Mouse (Mus musculus) heart, embryonic 11.5 days (tissue): ENCODE data around the gene Shoc2. TPM values are rescaled to one million over a fixed set of nuclear protein-coding genes. Genes with fewer than 3 reads are reported as not detected.

Source experiments
- ATAC-seq: fragments of 200-750 bp; cut with Nextera tagmentation; replicated peaks from 2 replicates; pipeline ENCODE4 v1.8.0; 2017; ENCODE audit warnings: moderate library complexity; ENCODE audit not compliant: insufficient number of reproducible peaks, low FRiP score, low TSS enrichment
- H3K27ac ChIP-seq: fragments of 300-500 bp; sonication (generic); 2 replicates; pipeline ENCODE4 v1.5.1; 2014; ENCODE audit warnings: mild to moderate bottlenecking, low read depth, low read length
- H3K27me3 ChIP-seq: fragments of 300-500 bp; sonication (generic); 2 replicates; pipeline ENCODE4 v1.6.1; 2014; ENCODE audit warnings: mild to moderate bottlenecking, low read length, mixed read lengths; ENCODE audit not compliant: control insufficient read depth, insufficient read depth
- H3K36me3 ChIP-seq: fragments of 300-500 bp; sonication (generic); 2 replicates; pipeline ENCODE4 v1.6.1; 2014; ENCODE audit warnings: mild to moderate bottlenecking, low read length, moderate library complexity, mixed read lengths; ENCODE audit not compliant: control insufficient read depth, insufficient read depth
- H3K4me1 ChIP-seq: fragments of 300-500 bp; sonication (generic); 2 replicates; pipeline ENCODE4 v1.6.1; 2014; ENCODE audit warnings: low read length; ENCODE audit not compliant: control insufficient read depth, insufficient read depth
- H3K4me2 ChIP-seq: fragments of 300-500 bp; sonication (generic); 2 replicates; pipeline ENCODE4 v1.6.1; 2014; ENCODE audit warnings: mild to moderate bottlenecking, moderate library complexity
- H3K4me3 ChIP-seq: fragments of 300-500 bp; sonication (generic); 2 replicates; pipeline ENCODE4 v1.5.1; 2014; ENCODE audit warnings: low read depth, low read length
- H3K9ac ChIP-seq: fragments of 300-500 bp; sonication (generic); 2 replicates; pipeline ENCODE4 v1.6.1; 2014; ENCODE audit warnings: mild to moderate bottlenecking, low read depth, low read length, moderate library complexity
- H3K9me3 ChIP-seq: fragments of 300-500 bp; sonication (generic); replicated peaks from 2 replicates; pipeline ENCODE4 v1.6.1; 2016; ENCODE audit warnings: low read length; ENCODE audit not compliant: control insufficient read depth
- WGBS: fragments of 180-500 bp; shearing (Covaris S2); extraction: QIAGEN DNeasy Blood & Tissue Kit; methylation state at CpG from one replicate; pipeline ENCODE4 v1.1.7; 2014; ENCODE audit not compliant: insufficient replicate concordance; 5-methylcytosine and 5-hydroxymethylcytosine counted together
- polyA plus RNA-seq: library from polyadenylated mRNA; unstranded; fragments of >200 nt; fragmentation: Nextera tagmentation; extraction: Ambion mirVana; gene quantifications from 2 replicates; pipeline ENCODE4 v1.2.1, GENCODE M21; 2014

Shoc2 gene
- polyA plus RNA-seq, 1 experiment from 2014 or later, result 47.4 TPM

DNA sequence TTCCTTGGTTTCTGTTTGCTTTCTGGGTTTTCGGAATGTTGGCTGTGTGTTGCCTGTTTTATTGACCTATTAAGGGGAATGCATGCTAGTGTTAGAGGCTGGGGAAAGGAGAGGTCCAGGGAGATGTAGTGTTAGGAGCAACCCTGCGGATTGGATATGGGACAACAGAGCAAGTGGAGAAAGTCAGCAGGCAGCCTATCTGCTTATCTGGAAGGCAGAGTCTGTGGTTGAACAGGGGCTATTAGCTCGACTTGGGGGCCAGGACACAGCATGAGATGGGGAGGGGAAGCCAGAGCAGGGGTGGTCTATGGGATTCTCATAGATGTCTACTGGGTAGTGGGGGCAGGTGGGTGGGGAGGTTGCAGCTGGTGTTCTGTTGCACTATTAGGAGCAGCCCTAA lies 37.9 kb downstream of the Shoc2 start:
- WGBS, result 52% methylated on average over 3 of the region's 3 CpGs
- ATAC-seq, result no peak; the same call in 1 of the 2 replicates
- H3K9me3 ChIP-seq, result no peaks in the 10 kb centered on the region
- no peaks in the 10 kb centered on the region; the same call in 1 of the 2 replicates for H3K36me3 ChIP-seq
- no peak overlapping the region for H3K27ac ChIP-seq
- H3K4me1 ChIP-seq, result no peaks in the 10 kb centered on the region
- H3K4me3 ChIP-seq, result no peak overlapping the region
- H3K27me3 ChIP-seq, result no peaks in the 10 kb centered on the region
- H3K9ac ChIP-seq, result no peak overlapping the region
- H3K4me2 ChIP-seq, result no peak overlapping the region

DNA sequence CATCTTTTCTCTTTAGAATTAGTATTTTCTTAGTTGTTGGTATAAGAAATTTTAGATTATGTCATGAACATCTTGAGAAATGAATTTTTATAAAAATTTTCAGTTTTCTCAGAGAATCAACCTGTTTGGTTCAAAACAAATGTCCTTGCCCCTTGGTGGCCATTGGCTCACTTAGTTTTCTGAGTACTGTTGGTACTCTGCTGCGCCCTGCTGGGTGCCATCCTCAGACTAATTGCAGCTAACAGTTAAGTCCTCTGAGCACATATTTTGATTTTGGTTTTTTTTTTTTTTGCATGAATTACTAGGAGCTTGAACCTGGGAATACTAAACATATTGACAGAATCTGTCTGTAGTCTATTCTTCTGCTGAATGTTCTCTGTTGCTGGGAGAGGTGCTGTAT lies 39.2 kb downstream of the Shoc2 start:
- Histone ChIP-seq H3K27ac (no peak overlapping the region), H3K27me3 (no peaks in the 10 kb centered on the region), H3K9me3 (no peaks in the 10 kb centered on the region), H3K4me2 (no peak overlapping the region), H3K9ac (no peak overlapping the region), H3K4me3 (no peak overlapping the region), H3K4me1 (no peaks in the 10 kb centered on the region), H3K36me3 (no peaks in the 10 kb centered on the region)
- no peak for ATAC-seq
- WGBS, result 97% methylated on average over 1 of the region's 1 CpGs

- Histone ChIP-seq H3K9me3 (no peaks in the 10 kb centered on the region), H3K36me3 (no peaks in the 10 kb centered on the region), H3K9ac (no peak overlapping the region), H3K27me3 (no peaks in the 10 kb centered on the region), H3K4me2 (no peak overlapping the region), H3K27ac (no peak overlapping the region), H3K4me1 (no peaks in the 10 kb centered on the region), H3K4me3 (no peak overlapping the region)
- ATAC-seq, result no peak
- WGBS, result 84% methylated on average over 3 of the region's 3 CpGs
These were observed 40.5 kb downstream of the Shoc2 start for GRCm38 (mm10) chr19:53984628-53985027.

DNA sequence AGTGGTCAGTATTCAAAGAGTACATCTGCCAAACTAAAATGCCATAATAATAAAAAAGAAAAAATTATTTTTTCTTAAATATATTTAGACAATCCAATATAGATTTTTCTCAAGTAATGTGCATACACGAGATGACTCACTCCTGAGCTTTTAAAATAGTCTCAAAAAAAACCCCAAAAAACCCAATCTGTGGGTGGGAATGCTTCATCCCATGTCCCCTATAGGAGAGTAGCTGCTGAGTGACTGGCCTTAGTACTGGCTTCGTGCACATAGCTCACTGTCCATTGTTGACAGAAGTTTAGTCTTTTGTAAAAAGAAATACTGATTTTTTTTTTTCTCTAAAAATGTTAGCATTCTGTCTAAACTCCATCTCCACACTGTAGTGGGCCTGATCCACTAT lies 46.4 kb downstream of the Shoc2 start:
- no peaks in the 10 kb centered on the region for H3K36me3 ChIP-seq
- no peak for ATAC-seq
- no peaks in the 10 kb centered on the region for H3K9me3 ChIP-seq
- H3K9ac ChIP-seq, result no peak overlapping the region
- no peaks in the 10 kb centered on the region for H3K4me1 ChIP-seq
- no peak overlapping the region for H3K27ac ChIP-seq
- H3K27me3 ChIP-seq, result no peaks in the 10 kb centered on the region
- H3K4me2 ChIP-seq, result no peak overlapping the region
- no peak overlapping the region for H3K4me3 ChIP-seq
- 90% methylated on average over 2 of the region's 2 CpGs for WGBS

GRCm38 (mm10) chr19:53993860-53994259 lies 49.8 kb downstream of the Shoc2 start:
- Histone ChIP-seq H3K4me1 (no peaks in the 10 kb centered on the region), H3K4me3 (no peak overlapping the region), H3K27ac (no peak overlapping the region), H3K27me3 (no peaks in the 10 kb centered on the region), H3K4me2 (no peak overlapping the region), H3K36me3 (no peaks in the 10 kb centered on the region), H3K9ac (no peak overlapping the region), H3K9me3 (no peaks in the 10 kb centered on the region)
- no peak for ATAC-seq
- 88% methylated on average over 3 of the region's 3 CpGs for WGBS

DNA sequence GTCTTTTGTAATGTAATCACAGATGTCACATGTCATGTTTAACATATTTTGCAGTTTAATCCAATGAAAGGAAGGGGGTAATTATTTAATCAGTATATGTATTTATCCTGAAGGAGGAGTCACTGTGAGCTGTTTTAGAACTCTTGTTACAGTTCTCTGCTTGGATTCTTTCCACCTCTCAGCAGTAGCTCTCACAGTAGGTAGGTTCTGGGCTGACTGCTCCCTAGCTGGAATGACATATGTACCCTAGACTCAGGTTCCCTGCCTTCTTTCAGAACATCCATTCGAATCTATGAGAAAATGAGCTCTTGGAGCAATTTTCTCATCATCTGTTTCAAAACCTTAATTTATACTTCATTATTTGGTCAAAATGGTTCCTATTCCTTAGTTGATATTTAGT lies 50.2 kb downstream of the Shoc2 start:
- Histone ChIP-seq H3K9ac (no peak overlapping the region), H3K4me1 (no peaks in the 10 kb centered on the region), H3K4me3 (no peak overlapping the region), H3K36me3 (no peaks in the 10 kb centered on the region), H3K4me2 (no peak overlapping the region), H3K27me3 (no peaks in the 10 kb centered on the region), H3K9me3 (no peaks in the 10 kb centered on the region), H3K27ac (no peak overlapping the region)
- 76% methylated on average over 1 of the region's 1 CpGs for whole genome bisulfite sequencing
- no peak for ATAC-seq

DNA sequence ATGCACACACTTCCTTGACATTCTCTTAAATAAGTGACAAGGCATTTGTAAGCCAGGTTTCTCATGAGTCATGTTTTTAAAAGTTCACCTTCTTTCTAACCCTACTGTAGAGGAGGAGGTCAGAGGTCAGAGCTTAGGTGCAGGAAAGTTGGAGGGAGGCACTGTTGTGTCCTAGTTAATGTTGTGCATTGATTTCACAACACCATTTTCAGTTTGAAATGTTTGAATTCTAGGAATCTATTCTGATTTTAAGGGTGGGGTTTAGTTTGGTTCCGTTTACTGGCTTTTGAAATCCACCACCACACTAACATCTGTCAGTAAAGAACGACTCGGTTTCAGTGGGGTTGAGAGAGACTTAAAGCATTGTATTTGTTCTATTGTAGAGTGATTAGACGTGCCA lies 66.9 kb downstream of the Shoc2 start:
- Histone ChIP-seq H3K9ac (no peak overlapping the region), H3K4me1 (no peaks in the 10 kb centered on the region), H3K36me3 (no peaks in the 10 kb centered on the region), H3K4me3 (no peak overlapping the region), H3K4me2 (no peak overlapping the region), H3K9me3 (no peaks in the 10 kb centered on the region), H3K27ac (no peak overlapping the region), H3K27me3 (no peaks in the 10 kb centered on the region)
- WGBS, result 81% methylated on average over 4 of the region's 4 CpGs
- no peak for ATAC-seq

GRCm38 (mm10) chr19:54014999-54015398 lies 70.9 kb downstream of the Shoc2 start:
- H3K9me3 ChIP-seq, result no peaks in the 10 kb centered on the region
- 93% methylated on average over 5 of the region's 5 CpGs for WGBS

DNA sequence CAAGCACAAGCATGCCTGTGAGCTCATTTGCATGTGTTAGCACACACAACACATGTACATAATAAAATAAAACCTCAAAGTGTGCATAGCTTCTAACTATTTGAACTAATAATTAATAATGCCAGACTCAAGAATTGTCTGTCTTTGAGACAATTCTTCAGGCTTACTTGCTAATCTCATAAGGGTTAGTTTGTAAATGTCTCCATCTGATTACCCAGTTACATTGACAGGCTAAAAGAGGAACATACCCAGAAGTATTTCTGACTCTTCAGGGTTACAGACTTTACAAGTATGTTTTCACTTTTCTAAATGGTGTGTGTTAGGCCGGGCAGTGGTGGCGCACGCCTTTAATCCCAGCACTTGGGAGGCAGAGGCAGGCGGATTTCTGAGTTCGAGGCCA lies 71.4 kb downstream of the Shoc2 start:
- no peaks in the 10 kb centered on the region for H3K4me1 ChIP-seq
- H3K4me2 ChIP-seq, result no peak overlapping the region
- no peaks in the 10 kb centered on the region for H3K9me3 ChIP-seq
- H3K27me3 ChIP-seq, result no peaks in the 10 kb centered on the region
- WGBS, result 89% methylated on average over 5 of the region's 5 CpGs
- no peaks in the 10 kb centered on the region for H3K36me3 ChIP-seq
- no peak overlapping the region for H3K27ac ChIP-seq
- no peak for ATAC-seq
- no peak overlapping the region for H3K9ac ChIP-seq
- no peak overlapping the region for H3K4me3 ChIP-seq

More at GRCm38 (mm10) chr19:54014999-54015398, 70.9 kb downstream of the Shoc2 start:
- no peak overlapping the region for H3K27ac ChIP-seq
- no peak overlapping the region for H3K4me2 ChIP-seq
- no peak overlapping the region for H3K4me3 ChIP-seq
- no peaks in the 10 kb centered on the region for H3K36me3 ChIP-seq
- no peaks in the 10 kb centered on the region for H3K4me1 ChIP-seq
- no peak overlapping the region for H3K9ac ChIP-seq
- H3K27me3 ChIP-seq, result no peaks in the 10 kb centered on the region
- ATAC-seq, result no peak
